Mouse (Mus musculus): ENCODE results near the gene Zfp385b.

The Zfp385b gene

DNA sequence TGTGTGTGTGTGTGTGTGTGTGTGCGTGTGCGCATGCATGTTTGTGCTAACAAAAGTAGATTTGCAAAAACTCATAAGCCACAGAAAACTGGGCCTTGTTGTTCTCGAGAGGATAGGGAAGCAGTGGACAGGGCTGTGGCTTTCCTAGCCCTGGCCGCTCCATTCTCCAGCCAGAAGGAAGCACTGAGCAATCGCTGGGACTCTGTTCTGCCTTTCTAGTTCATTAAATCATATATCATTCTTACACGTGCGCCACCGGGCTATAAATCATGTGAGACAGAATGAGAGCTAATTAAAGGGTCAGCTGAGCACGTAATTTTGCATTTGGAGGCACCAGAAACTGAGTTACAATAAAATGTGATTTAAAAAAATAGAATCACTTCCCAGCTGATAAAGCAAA lies 29.1 kb downstream of the Zfp385b start:
- WGBS: 77% methylated on average over 9 of the region's 9 CpGs

- WGBS: 65% methylated on average over 7 of the region's 7 CpGs
These were observed 38.0 kb downstream of the Zfp385b start for GRCm38 (mm10) chr2:77781390-77781789.

- WGBS: 29% methylated on average over 6 of the region's 6 CpGs
These were observed 41.7 kb downstream of the Zfp385b start for GRCm38 (mm10) chr2:77777781-77778180.

DNA sequence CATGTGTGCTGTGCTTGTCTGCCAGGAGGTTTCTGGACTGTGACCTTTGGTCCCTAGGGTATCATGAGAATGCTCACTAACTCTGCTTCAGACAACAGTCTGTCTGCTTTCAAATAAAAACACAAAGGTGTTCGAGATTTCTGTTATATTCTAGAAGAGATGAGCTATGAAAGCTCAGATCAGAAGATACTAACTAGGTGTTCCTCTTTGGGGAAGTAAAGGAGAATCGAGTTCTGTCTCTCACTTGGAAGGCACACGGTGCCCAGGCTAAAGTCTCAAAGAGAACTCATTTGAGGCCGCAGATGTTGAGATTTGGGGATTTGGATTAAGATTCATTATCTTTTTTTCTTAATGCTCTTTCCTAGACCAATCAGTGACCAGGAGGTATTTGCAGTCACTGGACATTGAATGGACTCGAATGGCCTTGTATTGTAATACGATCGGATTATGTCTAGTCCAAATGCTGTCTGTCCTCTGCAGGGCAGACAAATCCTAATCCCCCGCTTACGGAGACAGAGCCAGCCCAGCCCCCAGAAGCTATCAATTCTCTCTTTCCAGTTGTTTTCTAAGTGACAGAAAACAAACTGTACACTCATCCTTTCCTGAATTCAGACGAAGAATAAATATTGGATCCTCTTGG lies 42.3 kb downstream of the Zfp385b start:
- WGBS: 63% methylated on average over 10 of the region's 10 CpGs

DNA sequence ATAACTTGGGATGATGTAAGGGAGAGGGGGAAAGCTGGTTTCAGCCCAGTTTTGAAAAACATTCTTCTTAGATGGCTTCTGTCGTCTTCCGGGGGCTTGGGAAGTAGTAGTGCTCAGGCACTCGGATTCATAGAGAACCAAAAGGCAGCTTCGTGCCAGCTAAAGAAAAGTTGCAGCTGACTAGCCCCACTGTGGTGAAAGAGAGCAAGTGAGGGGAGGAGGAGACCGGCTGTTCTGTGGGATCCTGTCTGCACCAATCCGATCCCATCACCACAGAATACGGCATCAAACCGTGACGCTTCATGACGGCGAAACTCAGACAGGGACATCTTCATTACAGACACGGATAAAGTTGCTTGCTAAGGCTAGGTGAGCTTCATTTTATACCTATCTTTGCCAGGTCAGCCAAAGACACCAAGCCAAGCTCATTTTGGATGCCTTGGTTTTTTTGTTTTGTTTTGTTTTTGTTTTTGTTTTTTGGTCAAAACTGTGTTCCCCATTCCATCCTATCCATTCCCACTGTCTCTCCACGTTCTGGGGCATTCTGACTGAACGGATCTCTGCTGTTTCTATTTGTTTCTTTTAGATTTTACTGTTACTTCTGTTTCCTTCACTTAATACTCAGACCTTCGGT lies 44.1 kb downstream of the Zfp385b start:
- WGBS: 53% methylated on average over 15 of the region's 15 CpGs

DNA sequence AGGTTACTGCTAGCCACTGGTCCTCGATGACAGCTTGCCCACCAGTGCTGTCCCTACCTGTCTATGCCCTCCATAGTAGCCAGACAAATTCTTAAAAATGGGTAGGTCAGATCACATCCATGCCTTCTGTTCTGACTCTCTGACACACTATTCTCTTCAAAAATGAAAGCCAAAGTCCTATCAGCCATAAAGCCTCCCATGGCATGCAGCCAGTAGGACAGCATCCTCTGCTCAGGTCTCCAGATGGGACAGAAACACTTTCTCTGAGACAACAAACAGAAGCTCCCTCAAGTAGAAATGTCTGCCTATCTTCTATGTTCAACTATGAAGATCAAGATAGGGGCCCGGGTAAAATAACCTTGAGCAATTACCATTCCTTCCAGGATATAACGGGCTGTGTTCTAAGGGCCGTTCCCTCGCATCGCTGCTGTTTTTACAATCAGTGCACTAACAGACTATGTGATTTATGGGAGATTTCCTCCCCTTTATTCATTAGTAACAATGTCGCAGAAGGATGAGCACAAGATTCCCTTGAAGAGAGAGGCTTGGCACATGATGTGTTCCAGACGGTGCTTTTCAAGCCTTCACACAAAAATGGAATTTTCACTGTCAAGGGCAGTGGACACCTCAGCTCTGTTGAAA lies 49.3 kb downstream of the Zfp385b start:
- 79% methylated on average over 8 of the region's 8 CpGs for WGBS

DNA sequence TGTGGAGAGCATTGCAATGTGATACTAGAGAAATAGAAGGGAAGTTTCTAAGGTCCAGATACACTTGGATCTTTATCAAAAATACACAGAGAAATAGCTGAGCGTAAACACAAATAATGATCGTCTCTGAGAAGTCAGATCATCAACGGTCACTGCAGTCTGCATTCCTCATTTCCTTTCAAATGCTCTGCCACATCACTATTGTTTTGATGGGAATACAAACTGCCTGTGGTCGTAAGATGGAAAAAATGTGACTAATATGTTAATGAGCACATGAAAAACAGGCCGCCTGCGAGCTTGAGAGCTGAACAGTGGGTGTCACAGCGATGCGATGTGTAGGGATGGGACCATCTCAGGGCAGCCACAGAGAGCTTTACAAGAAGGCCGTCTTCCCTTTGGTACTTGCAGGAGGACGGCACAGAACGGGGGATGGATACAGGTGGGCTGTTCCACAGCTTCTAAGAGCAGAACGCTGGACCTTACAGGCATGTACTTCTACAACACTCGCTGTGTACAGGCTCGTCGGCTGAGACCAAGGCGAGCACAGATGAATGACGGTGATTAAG lies 51.0 kb downstream of the Zfp385b start:
- 33% methylated on average over 17 of the region's 17 CpGs for WGBS

DNA sequence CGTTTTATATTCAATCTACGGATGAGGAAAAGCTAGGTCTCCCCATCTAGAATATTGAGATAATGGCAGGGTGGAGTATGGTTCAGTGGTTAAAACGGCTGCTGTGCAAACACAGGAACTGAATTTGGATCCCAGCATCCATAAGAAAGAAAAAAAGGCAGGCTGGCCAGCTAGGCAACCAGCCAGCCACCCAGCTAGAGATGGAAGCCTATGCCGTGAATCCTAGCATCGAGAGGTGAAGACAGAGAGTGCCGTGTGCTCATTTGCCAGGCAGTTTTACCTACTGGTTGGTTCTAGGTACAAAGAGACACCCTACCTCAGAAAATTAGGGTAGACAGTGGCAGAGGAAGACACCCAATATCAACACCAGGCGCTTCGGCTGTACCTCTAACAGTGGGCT lies 57.5 kb downstream of the Zfp385b start:
- WGBS: 75% methylated on average over 8 of the region's 8 CpGs

DNA sequence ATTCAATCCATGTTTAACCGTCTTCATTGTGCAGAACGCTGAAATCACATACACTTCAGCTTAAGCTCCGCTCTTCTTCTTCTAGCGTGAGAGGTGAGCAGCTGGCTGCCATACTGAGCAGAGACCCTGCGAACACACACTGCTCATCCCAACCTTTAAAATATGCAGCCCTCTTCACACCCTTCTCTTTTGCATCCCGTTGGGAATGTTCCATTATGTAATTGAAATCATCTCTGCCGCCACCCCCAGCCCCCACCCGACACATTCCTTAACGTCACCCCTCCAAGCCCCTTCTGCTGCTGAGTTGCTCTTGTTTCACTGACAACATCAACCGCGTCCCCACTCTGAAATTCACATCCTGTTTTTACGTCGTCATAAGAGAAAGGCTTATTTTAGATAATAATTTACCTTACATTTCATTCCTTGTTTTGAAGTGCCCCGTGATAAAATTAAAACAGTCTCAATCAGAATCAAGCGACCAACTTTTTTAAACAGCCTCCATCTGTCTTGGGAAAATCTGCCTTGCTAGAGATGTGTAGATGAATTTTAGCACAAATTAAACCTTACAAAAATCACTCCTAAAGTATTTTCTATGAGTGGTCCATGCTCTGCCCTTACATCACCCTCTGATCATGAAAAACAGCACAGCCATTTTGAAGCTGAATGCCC lies 60.9 kb downstream of the Zfp385b start:
- 40% methylated on average over 15 of the region's 15 CpGs for WGBS

DNA sequence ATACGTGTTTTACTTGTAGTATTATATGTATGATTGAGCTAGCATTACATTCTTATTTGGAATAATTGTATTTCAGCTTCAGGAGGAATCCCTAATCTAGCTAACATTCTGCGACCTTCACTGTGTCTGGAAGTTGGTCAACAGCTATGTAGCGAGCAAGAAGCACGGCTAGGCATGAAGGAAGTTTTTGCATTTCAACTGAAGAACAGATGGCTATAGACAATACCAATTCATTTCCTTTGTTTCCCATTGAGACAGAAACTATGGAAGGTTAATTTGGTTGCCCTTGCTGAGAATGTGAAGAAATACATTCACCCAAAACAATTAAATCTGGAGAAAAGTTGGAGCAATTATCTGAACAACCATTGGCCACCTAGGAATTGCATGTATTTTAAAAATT lies 66.9 kb downstream of the Zfp385b start:
- WGBS: 75% methylated on average over 4 of the region's 4 CpGs

DNA sequence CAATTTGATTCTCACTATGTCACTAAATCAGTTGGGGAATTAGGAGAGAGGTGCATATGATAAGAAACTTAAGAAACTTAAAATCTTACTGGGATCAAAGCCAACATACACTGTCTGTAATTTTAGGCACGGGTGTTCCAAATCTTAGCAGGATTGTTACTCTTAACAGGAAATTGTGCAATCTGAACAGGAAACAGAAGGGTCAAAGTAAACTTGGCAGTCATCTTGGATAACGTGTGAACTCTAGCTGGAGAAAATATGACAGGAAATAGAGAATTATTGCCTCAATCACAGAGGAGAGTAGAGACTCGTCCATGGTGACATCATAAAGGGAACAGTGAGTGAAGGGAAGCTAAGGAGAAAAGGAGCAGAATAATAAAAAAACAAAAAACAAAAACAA lies 69.8 kb downstream of the Zfp385b start:
- 39% methylated on average over 3 of the region's 3 CpGs for WGBS

- 45% methylated on average over 5 of the region's 5 CpGs for WGBS
These were observed 73.0 kb downstream of the Zfp385b start for GRCm38 (mm10) chr2:77746417-77746816.

- WGBS: 90% methylated on average over 7 of the region's 7 CpGs
These were observed 74.2 kb downstream of the Zfp385b start for GRCm38 (mm10) chr2:77745246-77745645.

- WGBS: 64% methylated on average over 4 of the region's 4 CpGs
These were observed 77.1 kb downstream of the Zfp385b start for GRCm38 (mm10) chr2:77742359-77742758.

- 53% methylated on average over 2 of the region's 2 CpGs for whole genome bisulfite sequencing
These were observed 89.2 kb downstream of the Zfp385b start for GRCm38 (mm10) chr2:77730196-77730595.

DNA sequence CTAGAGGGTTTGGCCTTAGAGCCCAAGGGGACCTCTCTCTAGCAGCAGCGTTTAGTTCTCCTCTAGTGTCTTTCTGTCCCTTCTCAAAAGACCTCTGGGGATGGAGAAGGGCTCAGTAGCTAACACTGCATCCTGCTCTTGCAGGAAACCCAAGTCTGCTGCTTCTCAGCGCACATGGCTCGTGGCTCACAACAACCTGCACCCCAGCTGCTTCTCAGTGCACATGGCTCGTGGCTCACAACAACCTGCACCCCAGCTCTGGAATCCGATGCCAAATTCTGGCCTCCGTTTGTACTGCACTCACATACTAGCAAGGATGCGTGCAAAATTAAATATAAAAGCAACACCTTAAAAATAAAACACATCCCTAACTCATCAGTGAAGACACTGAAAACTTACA lies 92.6 kb downstream of the Zfp385b start:
- WGBS: 64% methylated on average over 7 of the region's 7 CpGs

DNA sequence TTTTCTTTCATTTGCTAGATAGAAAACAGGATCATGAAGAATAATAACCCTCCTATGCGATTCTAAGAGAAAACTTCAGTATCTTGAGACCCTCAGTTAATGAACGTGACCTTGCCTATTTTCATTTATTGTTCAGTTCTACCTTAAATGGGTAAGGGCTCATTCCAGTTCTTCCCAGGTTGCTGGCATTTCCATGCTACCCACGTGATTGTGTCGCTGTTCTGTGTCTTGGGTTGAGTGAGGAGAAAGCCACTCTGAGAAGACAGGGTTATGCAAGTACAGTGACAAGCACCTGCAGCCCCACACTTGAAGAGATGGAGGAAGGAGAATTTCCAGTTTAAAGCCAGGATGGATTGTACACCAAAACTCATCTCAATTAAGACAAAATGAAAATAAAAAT lies 98.6 kb downstream of the Zfp385b start:
- WGBS: 81% methylated on average over 4 of the region's 4 CpGs

- 87% methylated on average over 3 of the region's 3 CpGs for WGBS
These were observed 103.1 kb downstream of the Zfp385b start for GRCm38 (mm10) chr2:77716367-77716766.

GRCm38 (mm10) chr2:77713886-77714285 lies 105.6 kb downstream of the Zfp385b start:
- WGBS: 51% methylated on average over 5 of the region's 5 CpGs

DNA sequence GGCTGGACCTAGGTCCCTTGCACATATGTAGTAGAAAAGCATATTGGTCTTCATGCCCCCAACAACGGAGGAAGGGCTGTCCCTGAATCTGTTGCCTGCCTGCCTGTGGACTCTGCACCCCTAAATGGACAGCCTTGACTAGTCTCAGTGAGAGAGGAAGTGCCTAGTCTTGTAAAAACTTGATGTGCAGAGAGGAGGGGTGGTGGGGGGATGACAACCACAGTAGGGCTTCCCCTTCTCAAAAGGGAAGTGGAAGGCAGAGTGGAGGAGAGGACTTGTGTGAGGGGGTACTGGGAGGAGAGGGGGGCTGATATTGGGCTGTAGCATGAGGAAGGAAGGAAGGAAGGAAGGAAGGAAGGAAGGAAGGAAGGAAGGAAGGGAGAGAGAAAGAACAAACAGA lies 107.7 kb downstream of the Zfp385b start:
- WGBS: 83% methylated on average over 1 of the region's 1 CpGs

DNA sequence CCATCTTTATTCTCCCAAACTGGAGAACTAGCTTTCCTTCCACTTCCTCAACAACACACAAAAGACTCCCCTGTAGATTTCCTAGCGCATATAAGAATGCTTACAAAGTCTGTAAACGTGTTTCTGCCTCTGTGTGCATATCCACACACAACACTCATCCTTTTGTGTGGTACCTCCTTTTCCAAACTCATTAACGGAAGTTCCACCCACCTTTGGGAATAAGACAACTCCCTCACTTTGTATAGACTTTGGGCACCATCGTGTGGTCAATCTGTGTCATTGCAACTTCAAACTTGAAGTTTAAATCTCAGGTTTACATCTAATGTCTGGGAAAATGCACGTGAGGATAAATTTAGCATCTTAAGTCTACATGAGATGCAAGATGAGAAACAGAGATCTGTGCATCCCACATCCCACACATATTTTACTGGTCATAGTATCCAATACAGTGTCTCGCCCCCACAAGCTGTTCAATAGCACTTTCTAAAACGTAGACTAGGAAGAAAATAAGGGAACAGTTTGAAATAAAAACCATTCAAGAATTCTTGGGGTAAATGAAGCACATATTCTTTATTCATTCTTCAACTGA lies 110.1 kb downstream of the Zfp385b start:
- WGBS: 17% methylated on average over 7 of the region's 7 CpGs

DNA sequence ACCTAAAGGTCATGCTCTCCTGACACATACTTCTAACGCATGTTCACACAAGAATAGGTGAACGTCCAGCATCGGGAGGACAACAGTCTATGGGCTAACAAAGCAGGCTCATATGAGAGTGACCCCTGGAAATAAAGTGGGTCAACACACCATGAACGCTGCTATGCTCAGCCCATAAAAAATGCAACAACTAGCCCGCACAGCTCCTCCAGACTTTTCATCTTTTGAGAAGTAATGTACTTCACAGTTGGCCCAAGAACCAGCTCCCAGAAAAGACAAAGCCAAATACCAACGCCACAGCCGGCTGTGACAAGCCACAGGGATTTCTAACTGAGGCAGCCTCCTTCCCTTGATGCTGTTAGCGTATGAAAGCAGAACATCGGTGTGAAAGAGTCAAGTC lies 112.3 kb downstream of the Zfp385b start:
- 68% methylated on average over 9 of the region's 9 CpGs for WGBS
